Mouse (Mus musculus) limb, embryonic 14.5 days (tissue): ENCODE measurements around the gene C1qtnf5. TPM values are rescaled to one million over a fixed set of nuclear protein-coding genes. Genes with fewer than 3 reads are reported as not detected.
"Not testable (repeated sequence)": the region's sequence is repeated elsewhere in the genome, so short reads cannot be mapped to it uniquely, and the experiment has no call there.

ENCODE experiments used
- ATAC-seq: fragments of 200-750 bp; cut with Nextera tagmentation; 2 replicates; pipeline ENCODE4 v1.8.0; 2017; ENCODE audit warnings: low read depth, moderate number of reproducible peaks, moderate TSS enrichment; ENCODE audit not compliant: low FRiP score
- DNase-seq: peaks from one replicate; pipeline ENCODE4 v3.0.0-alpha.2; 2015; ENCODE audit warnings: low spot score
- H3K27ac ChIP-seq: fragments of 300-500 bp; sonication (generic); replicated peaks from 2 replicates; pipeline ENCODE4 v1.5.1; 2014; ENCODE audit warnings: low read depth, mild to moderate bottlenecking, low read length, moderate library complexity, mixed read lengths
- H3K27me3 ChIP-seq: fragments of 300-500 bp; sonication (generic); 2 replicates; pipeline ENCODE4 v1.6.1; 2014; ENCODE audit warnings: low read length, mixed read lengths; ENCODE audit not compliant: control insufficient read depth, insufficient read depth
- H3K36me3 ChIP-seq: fragments of 300-500 bp; sonication (generic); 2 replicates; pipeline ENCODE4 v1.6.1; 2014; ENCODE audit warnings: mild to moderate bottlenecking, low read length, moderate library complexity, mixed read lengths; ENCODE audit not compliant: control insufficient read depth, insufficient read depth
- H3K4me1 ChIP-seq: fragments of 300-500 bp; sonication (generic); 2 replicates; pipeline ENCODE4 v1.6.1; 2014; ENCODE audit warnings: antibody characterized with exemption, low read length, mixed read lengths; ENCODE audit not compliant: control insufficient read depth, insufficient read depth
- H3K4me2 ChIP-seq: fragments of 300-500 bp; sonication (generic); replicated peaks from 2 replicates; pipeline ENCODE4 v1.6.1; 2014; ENCODE audit warnings: low read depth, mild to moderate bottlenecking, low read length, moderate library complexity; ENCODE audit not compliant: severe bottlenecking
- H3K4me3 ChIP-seq: fragments of 300-500 bp; sonication (generic); replicated peaks from 2 replicates; pipeline ENCODE4 v1.5.1; 2014; ENCODE audit warnings: low read length
- H3K9ac ChIP-seq: fragments of 300-500 bp; sonication (generic); 2 replicates; pipeline ENCODE4 v1.6.1; 2014; ENCODE audit warnings: mild to moderate bottlenecking, low read depth, low read length, moderate library complexity; ENCODE audit not compliant: severe bottlenecking
- H3K9me3 ChIP-seq: fragments of 300-500 bp; sonication (generic); 2 replicates; pipeline ENCODE4 v1.6.1; 2016; ENCODE audit warnings: low read length; ENCODE audit not compliant: control insufficient read depth
- POLR2A ChIP-seq: fragments of 200-500 bp; IDR thresholded peaks from 2 replicates; pipeline ENCODE4 v1.8.0; 2012; ENCODE audit warnings: inconsistent platforms, mild to moderate bottlenecking, moderate library complexity, borderline replicate concordance; ENCODE audit not compliant: insufficient read depth, insufficient read length; ENCODE audit errors: extremely low read depth
- WGBS: fragments of 180-500 bp; shearing (Covaris S2); extraction: QIAGEN DNeasy Blood & Tissue Kit; methylation state at CpG from one replicate; pipeline ENCODE4 v1.1.7; 2014; 5-methylcytosine and 5-hydroxymethylcytosine counted together
- polyA plus RNA-seq, 2 experiments: library from polyadenylated mRNA; depleted of rRNA in 1 of 2; stranded (reverse) in 1 of 2; unstranded in 1 of 2; fragments of >200 nt; fragmentation: Nextera tagmentation in 1 of 2; extraction: Ambion mirVana in 1 of 2; gene quantifications; 2 replicates each; pipeline versions ENCODE4 v1.2.1 to v1.2.3; 2012 to 2014

Gene C1qtnf5
- polyA plus RNA-seq, 2 experiments, result 7.5 to 10.0 TPM

GRCm38 (mm10) chr9:44107557-44108179 lies 623 bp downstream of the C1qtnf5 start:
- DNase-seq, result peak; percentile 33
- Histone ChIP-seq H3K27ac (peak overlapping the region; percentile 72), H3K4me1 (peaks cover 43% of the 10 kb centered on the region), H3K36me3 (peaks cover 39% of the 10 kb centered on the region), H3K27me3 (no peaks in the 10 kb centered on the region), H3K9ac (0 out of 2 replicates have a peak overlapping the region, but pooled peaks have one; percentile 31), H3K4me2 (peak overlapping the region; percentile 40), H3K4me3 (peak overlapping the region; percentile 21), H3K9me3 (no peaks in the 10 kb centered on the region)
- no peak for ATAC-seq
- no peak for TF ChIP-seq POLR2A
- 42% methylated on average over 25 of the region's 25 CpGs for WGBS

GRCm38 (mm10) chr9:44108269-44109055 lies 1.4 kb downstream of the C1qtnf5 start:
- no peak for TF ChIP-seq POLR2A
- no peak for ATAC-seq
- 0 out of 2 replicates have a peak overlapping the region, but pooled peaks have one; percentile 21 for H3K4me3 ChIP-seq
- DNase-seq, result no peak
- peaks cover 39% of the 10 kb centered on the region for H3K36me3 ChIP-seq
- 75% methylated on average over 31 of the region's 31 CpGs for WGBS
- peak overlapping the region; percentile 41 for H3K4me2 ChIP-seq
- H3K9ac ChIP-seq, result peak overlapping the region; percentile 31; the same call in 1 of the 2 replicates
- no peak overlapping the region for H3K27ac ChIP-seq
- no peaks in the 10 kb centered on the region for H3K9me3 ChIP-seq
- no peaks in the 10 kb centered on the region for H3K27me3 ChIP-seq
- peaks cover 43% of the 10 kb centered on the region for H3K4me1 ChIP-seq

GRCm38 (mm10) chr9:44109360-44110095 lies 2.5 kb downstream of the C1qtnf5 start:
- no peak for TF ChIP-seq POLR2A
- Histone ChIP-seq H3K4me2 (peak overlapping the region; percentile 41), H3K4me1 (peaks cover 43% of the 10 kb centered on the region), H3K27me3 (no peaks in the 10 kb centered on the region), H3K27ac (no peak overlapping the region), H3K9ac (0 out of 2 replicates have a peak overlapping the region, but pooled peaks have one; percentile 41), H3K9me3 (no peaks in the 10 kb centered on the region), H3K36me3 (peaks cover 33% of the 10 kb centered on the region), H3K4me3 (peak overlapping the region; percentile 22)
- WGBS, result 15% methylated on average over 9 of the region's 9 CpGs
- DNase-seq (peak; percentile 86), ATAC-seq (no peak)

GRCm38 (mm10) chr9:44111909-44112308 lies 4.9 kb downstream of the C1qtnf5 start:
- H3K4me3 ChIP-seq, result peak overlapping the region; percentile 69
- H3K4me2 ChIP-seq, result peak overlapping the region; percentile 47
- not testable (repeated sequence) for H3K9ac ChIP-seq, H3K9me3 ChIP-seq, H3K27me3 ChIP-seq, ATAC-seq, H3K27ac ChIP-seq, DNase-seq
- WGBS, result 71% methylated on average over 9 of the region's 12 CpGs
- H3K4me1 ChIP-seq, result peaks cover 36% of the 10 kb centered on the region
- peaks cover 20% of the 10 kb centered on the region for H3K36me3 ChIP-seq
